Mouse (Mus musculus): ENCODE results near the gene Copz1. TPM values are rescaled to one million over a fixed set of nuclear protein-coding genes. Genes with fewer than 3 reads are reported as not detected.

Copz1 gene
- polyA plus RNA-seq, 1 experiment from 2014 or later = 231 TPM

DNA sequence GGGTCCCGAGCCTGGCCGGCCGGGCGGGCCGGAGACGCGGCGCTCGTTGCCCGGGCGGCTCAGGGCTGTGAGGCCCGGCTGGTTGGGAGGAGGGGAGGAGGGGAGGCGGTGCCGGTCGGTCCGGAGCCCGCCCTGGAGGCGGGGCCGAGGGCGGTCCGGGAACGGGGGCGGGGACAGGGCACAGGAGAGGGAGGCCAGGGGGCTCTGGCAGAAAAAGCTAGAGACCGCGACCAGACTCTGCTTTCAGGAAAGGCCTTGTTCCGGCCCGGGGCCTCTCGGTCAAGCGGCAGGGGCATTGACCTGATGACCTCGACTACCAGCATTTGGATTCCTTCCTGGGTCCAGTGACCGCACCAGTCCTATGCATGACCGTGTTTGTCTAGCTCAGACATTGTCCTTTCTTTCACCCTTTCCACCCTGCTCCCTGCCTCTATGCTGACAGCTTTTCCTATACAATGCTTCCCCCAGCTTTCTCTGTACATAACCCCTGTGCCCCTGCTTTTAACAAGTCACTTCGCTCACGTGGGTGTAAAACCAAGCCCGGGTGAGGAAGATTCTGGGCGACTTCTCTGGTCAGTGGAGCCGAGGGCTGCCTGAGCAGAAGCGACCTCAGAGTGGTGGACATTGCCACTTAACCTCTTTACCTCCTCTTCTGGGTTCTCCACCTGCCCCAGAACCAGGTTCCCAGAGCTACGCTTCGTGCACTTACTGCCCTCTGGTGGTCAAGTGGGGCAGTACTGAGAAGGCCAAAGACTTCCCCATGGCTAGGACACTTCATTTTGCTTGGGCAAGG, 51.1 kb downstream of the Copz1 start:
- Histone ChIP-seq H3K27me3 (ENCODE audit: control insufficient read depth, insufficient read depth, low read length) (no peaks in the 10 kb centered on the region), H3K9ac (replicated peaks; ENCODE audit: low read length) (peak overlapping the region; percentile 88), H3K9me3 (ENCODE audit: control insufficient read depth, low read length) (no peaks in the 10 kb centered on the region), H3K4me2 (ENCODE audit: low read length) (peak overlapping the region; percentile 83), H3K4me1 (ENCODE audit: control insufficient read depth, insufficient read depth, low read length) (peaks cover 18% of the 10 kb centered on the region), H3K36me3 (ENCODE audit: control insufficient read depth, insufficient read depth, low read length) (peaks cover 7% of the 10 kb centered on the region; the same call in 1 of the 2 replicates), H3K4me3 (replicated peaks; ENCODE audit: low read depth, low read length) (peak overlapping the region; percentile 65), H3K27ac (replicated peaks; ENCODE audit: low read depth, low read length) (peak overlapping the region; percentile 80)
- 1% methylated on average over 39 of the region's 40 CpGs for WGBS
- ATAC-seq (ENCODE audit: low FRiP score, low TSS enrichment) = peak; percentile 97
- peak; percentile 93 for DNase-seq

DNA sequence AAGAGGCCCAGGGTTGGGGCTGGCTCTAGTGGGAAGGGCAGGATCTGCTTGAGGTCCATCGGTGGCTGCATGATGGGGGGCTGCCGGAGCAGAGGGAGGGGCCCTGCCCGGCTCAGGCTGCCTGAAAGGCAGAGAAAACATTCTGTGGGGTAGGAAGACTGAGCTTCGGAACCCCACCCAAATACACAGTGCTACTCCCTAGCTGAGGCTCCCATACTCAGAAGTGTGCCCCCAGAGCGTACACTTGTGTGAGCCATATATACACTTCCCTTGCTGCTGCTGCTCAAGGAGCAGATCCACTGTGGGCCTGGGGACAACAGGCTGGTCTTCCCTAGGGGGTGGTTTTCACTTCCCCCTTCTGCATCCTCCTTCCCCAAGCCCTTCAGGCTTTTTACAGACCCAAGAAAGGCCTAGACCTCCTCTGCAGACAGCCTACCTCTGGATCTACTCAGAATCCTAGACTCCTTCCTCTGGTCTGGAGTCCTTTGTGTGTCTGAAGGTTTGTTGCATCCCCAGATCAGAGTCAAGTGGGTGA, 60.6 kb downstream of the Copz1 start:
- Histone ChIP-seq H3K27me3 (ENCODE audit: control insufficient read depth, insufficient read depth, low read length) (no peaks in the 10 kb centered on the region), H3K4me3 (replicated peaks; ENCODE audit: low read depth, low read length) (no peak overlapping the region), H3K4me1 (ENCODE audit: control insufficient read depth, insufficient read depth, low read length) (peaks cover 19% of the 10 kb centered on the region), H3K36me3 (ENCODE audit: control insufficient read depth, insufficient read depth, low read length) (no peaks in the 10 kb centered on the region), H3K27ac (replicated peaks; ENCODE audit: low read depth, low read length) (no peak overlapping the region), H3K4me2 (ENCODE audit: low read length) (no peak overlapping the region), H3K9ac (replicated peaks; ENCODE audit: low read length) (peak overlapping the region; percentile 21; the same call in 1 of the 2 replicates), H3K9me3 (ENCODE audit: control insufficient read depth, low read length) (no peaks in the 10 kb centered on the region)
- no peak for DNase-seq
- 49% methylated on average over 5 of the region's 5 CpGs for WGBS
- ATAC-seq (ENCODE audit: low FRiP score, low TSS enrichment) = no peak

DNA sequence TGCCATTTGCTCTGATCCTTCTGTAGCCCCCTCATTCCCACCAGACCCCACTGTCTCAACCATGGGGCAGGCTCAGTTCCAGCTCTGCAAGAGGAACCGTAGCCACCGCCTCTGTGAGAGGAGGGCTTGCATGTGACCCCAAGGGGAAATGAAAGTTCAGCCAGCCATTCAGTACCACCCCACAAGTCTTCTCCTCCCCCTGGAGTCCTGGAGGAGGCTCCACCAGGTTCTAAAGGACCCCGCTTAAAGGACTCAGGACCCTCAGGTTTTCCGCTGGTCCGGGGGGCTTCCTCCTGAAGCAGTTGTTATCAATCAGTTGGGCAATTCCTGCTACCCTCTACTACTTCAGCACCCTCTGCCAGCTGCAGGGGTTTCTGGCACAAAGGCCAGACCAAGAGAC, 61.2 kb downstream of the Copz1 start:
- Histone ChIP-seq H3K4me2 (ENCODE audit: low read length) (0 out of 2 replicates have a peak overlapping the region, but pooled peaks have one; percentile 17), H3K4me1 (ENCODE audit: control insufficient read depth, insufficient read depth, low read length) (peaks cover 19% of the 10 kb centered on the region), H3K9ac (replicated peaks; ENCODE audit: low read length) (no peak overlapping the region), H3K4me3 (replicated peaks; ENCODE audit: low read depth, low read length) (no peak overlapping the region), H3K27me3 (ENCODE audit: control insufficient read depth, insufficient read depth, low read length) (no peaks in the 10 kb centered on the region), H3K9me3 (ENCODE audit: control insufficient read depth, low read length) (no peaks in the 10 kb centered on the region), H3K36me3 (ENCODE audit: control insufficient read depth, insufficient read depth, low read length) (no peaks in the 10 kb centered on the region), H3K27ac (replicated peaks; ENCODE audit: low read depth, low read length) (0 out of 2 replicates have a peak overlapping the region, but pooled peaks have one; percentile 1)
- 27% methylated on average over 5 of the region's 5 CpGs for WGBS
- DNase-seq (no peak), ATAC-seq (ENCODE audit: low FRiP score, low TSS enrichment) (0 out of 2 replicates have a peak, but pooled peaks have one; percentile 18)

DNA sequence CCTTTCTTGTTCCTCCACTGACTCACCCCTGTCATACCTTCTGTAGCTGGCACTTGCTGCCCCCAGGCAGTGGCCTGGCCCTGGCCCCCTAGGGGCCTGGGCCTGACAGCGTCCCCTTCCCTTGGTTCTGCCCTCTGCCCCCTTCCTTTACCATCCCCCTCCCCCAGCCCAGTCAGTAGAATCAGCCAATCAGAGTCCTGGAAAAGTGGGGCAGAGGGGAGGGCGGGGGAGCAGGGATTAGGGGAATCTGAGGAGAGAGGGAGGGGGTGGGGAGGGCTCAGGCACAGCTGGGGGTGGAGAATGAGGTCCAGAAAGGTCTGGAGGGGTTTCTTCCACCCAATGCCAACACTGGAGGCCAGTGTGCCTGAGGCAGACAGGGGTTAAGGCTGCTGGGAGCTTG, 61.7 kb downstream of the Copz1 start:
- 7% methylated on average over 2 of the region's 2 CpGs for WGBS
- Histone ChIP-seq H3K27me3 (ENCODE audit: control insufficient read depth, insufficient read depth, low read length) (no peaks in the 10 kb centered on the region), H3K36me3 (ENCODE audit: control insufficient read depth, insufficient read depth, low read length) (no peaks in the 10 kb centered on the region), H3K27ac (replicated peaks; ENCODE audit: low read depth, low read length) (0 out of 2 replicates have a peak overlapping the region, but pooled peaks have one; percentile 1), H3K4me3 (replicated peaks; ENCODE audit: low read depth, low read length) (no peak overlapping the region), H3K9me3 (ENCODE audit: control insufficient read depth, low read length) (no peaks in the 10 kb centered on the region), H3K4me2 (ENCODE audit: low read length) (0 out of 2 replicates have a peak overlapping the region, but pooled peaks have one; percentile 17), H3K9ac (replicated peaks; ENCODE audit: low read length) (no peak overlapping the region), H3K4me1 (ENCODE audit: control insufficient read depth, insufficient read depth, low read length) (peaks cover 21% of the 10 kb centered on the region)
- DNase-seq (peak; percentile 70), ATAC-seq (ENCODE audit: low FRiP score, low TSS enrichment) (peak; percentile 50)

DNA sequence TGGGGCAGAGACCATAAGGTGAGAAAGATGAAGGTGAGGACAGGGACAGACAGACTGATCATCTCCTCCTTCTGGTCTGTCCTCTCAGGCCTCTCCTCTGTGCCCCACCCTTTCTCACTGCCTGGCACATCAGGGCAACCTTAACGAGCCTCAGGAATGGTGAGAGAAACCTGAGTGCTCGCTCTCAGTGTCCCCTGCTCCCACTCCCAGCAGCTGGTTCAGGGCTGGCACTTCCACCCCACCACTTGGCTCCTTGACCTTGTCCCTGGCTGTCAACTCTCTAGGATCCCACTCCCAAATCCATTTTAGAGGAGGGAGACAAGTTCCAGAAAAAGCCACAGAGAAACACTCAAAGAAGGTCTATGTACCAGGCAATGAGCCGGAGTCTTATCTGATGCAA, 62.5 kb downstream of the Copz1 start:
- Histone ChIP-seq H3K27me3 (ENCODE audit: control insufficient read depth, insufficient read depth, low read length) (no peaks in the 10 kb centered on the region), H3K4me3 (replicated peaks; ENCODE audit: low read depth, low read length) (no peak overlapping the region), H3K36me3 (ENCODE audit: control insufficient read depth, insufficient read depth, low read length) (no peaks in the 10 kb centered on the region), H3K27ac (replicated peaks; ENCODE audit: low read depth, low read length) (no peak overlapping the region), H3K9me3 (ENCODE audit: control insufficient read depth, low read length) (no peaks in the 10 kb centered on the region), H3K9ac (replicated peaks; ENCODE audit: low read length) (no peak overlapping the region), H3K4me1 (ENCODE audit: control insufficient read depth, insufficient read depth, low read length) (peaks cover 24% of the 10 kb centered on the region), H3K4me2 (ENCODE audit: low read length) (no peak overlapping the region)
- no peak for ATAC-seq (ENCODE audit: low FRiP score, low TSS enrichment)
- no peak for DNase-seq
- 53% methylated on average over 3 of the region's 3 CpGs for WGBS

DNA sequence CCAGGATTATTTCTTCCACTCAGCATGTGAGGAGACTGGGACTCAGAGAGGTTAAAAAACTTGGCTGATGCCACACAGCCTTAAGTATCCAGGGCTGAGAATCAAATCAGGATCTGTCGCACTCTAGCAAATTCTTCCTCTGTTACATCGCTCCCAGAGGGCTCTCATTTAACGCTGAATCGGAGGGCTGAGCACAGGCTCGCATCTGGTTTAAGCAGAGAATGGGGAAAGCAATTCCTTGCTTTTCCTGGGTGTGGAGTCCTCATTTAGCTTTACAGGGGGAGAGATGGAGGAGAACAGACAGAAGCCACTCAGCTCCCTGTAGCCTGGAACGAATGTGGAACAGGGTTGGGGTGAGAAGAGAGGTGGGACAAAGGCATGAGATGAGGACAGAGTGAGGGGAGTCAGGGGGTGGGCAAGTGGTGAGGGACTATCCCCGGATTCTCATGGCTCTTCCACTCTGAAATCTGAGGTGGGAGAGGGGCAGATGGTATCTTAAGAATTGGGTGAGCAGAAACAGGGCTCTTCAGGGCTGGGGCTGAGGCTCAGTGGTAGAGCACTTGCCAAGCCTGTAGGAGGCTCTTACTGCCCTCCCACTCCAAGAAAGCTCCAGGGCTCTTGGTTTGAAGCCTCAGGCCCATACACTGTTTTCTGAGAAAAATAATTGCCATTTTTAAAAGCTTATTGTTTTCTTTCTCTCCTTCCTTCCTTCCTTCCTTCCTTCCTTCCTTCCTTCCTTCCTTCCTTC, 63.1 kb downstream of the Copz1 start:
- H3K9me3 ChIP-seq (ENCODE audit: control insufficient read depth, low read length) = no peaks in the 10 kb centered on the region
- DNase-seq (no peak), ATAC-seq (ENCODE audit: low FRiP score, low TSS enrichment) (no peak)
- no peak overlapping the region for H3K9ac ChIP-seq (replicated peaks; ENCODE audit: low read length)
- H3K27me3 ChIP-seq (ENCODE audit: control insufficient read depth, insufficient read depth, low read length) = no peaks in the 10 kb centered on the region
- H3K36me3 ChIP-seq (ENCODE audit: control insufficient read depth, insufficient read depth, low read length) = no peaks in the 10 kb centered on the region
- no peak overlapping the region for H3K4me3 ChIP-seq (replicated peaks; ENCODE audit: low read depth, low read length)
- peaks cover 24% of the 10 kb centered on the region for H3K4me1 ChIP-seq (ENCODE audit: control insufficient read depth, insufficient read depth, low read length)
- 20% methylated on average over 7 of the region's 7 CpGs for WGBS
- H3K27ac ChIP-seq (replicated peaks; ENCODE audit: low read depth, low read length) = no peak overlapping the region
- H3K4me2 ChIP-seq (ENCODE audit: low read length) = no peak overlapping the region

DNA sequence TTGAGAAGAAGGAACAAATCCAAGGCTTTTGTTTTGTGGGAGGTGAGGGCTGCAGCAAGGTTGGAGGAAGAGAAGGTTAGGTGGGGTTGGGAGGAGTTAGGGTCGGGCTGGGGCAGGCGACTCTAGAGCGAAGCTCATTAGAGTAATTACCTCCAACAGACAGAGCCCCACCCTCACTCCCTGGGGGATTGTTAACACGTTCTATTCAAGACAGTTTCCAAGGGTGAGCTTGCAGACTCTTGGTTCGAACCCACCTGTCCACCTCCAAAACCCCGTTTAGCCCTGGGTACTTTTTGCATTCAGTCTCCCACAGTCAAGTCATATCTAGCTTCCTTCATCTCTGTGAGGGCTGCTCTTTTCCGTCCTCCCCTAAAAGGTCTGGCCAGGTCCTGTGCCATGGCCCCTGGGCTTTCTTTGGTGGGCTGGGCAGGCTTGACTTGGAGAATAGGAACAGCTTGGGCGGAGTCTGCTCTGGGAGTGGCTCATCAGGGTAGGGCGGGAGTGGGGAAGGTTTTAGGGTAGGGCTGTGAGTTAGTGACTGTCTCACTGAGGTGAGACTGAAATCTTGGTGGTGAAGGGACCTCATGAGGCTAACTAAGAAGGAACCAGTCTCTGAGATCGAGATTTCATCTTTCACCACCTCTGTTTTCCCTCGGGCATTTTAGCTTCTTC, 64.6 kb downstream of the Copz1 start:
- Histone ChIP-seq H3K36me3 (ENCODE audit: control insufficient read depth, insufficient read depth, low read length) (no peaks in the 10 kb centered on the region), H3K4me3 (replicated peaks; ENCODE audit: low read depth, low read length) (no peak overlapping the region), H3K27me3 (ENCODE audit: control insufficient read depth, insufficient read depth, low read length) (peaks cover 7% of the 10 kb centered on the region; the same call in 1 of the 2 replicates), H3K4me1 (ENCODE audit: control insufficient read depth, insufficient read depth, low read length) (peaks cover 24% of the 10 kb centered on the region), H3K27ac (replicated peaks; ENCODE audit: low read depth, low read length) (no peak overlapping the region), H3K9ac (replicated peaks; ENCODE audit: low read length) (no peak overlapping the region), H3K9me3 (ENCODE audit: control insufficient read depth, low read length) (no peaks in the 10 kb centered on the region), H3K4me2 (ENCODE audit: low read length) (no peak overlapping the region)
- 27% methylated on average over 11 of the region's 11 CpGs for WGBS
- no peak for DNase-seq
- no peak for ATAC-seq (ENCODE audit: low FRiP score, low TSS enrichment)

DNA sequence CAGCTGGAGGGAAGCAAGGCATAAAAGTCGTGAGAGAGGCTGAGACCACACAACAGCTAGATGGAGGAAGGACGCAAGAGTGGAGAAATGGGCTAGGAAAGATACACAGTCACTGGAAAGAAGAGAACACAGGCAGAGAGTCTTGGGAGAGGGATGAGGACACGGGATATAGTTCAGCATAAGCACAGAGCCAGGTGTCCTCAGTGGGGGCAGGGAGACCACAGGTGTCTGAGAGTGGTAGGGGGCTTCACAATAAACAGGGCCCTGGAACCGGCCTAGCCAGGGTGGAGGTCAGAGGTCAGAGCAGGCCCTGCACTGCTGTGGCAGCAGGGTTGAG, 66.3 kb downstream of the Copz1 start:
- Histone ChIP-seq H3K4me1 (ENCODE audit: control insufficient read depth, insufficient read depth, low read length) (peaks cover 13% of the 10 kb centered on the region), H3K9ac (replicated peaks; ENCODE audit: low read length) (no peak overlapping the region), H3K27ac (replicated peaks; ENCODE audit: low read depth, low read length) (no peak overlapping the region), H3K27me3 (ENCODE audit: control insufficient read depth, insufficient read depth, low read length) (peaks cover 7% of the 10 kb centered on the region; the same call in 1 of the 2 replicates), H3K4me3 (replicated peaks; ENCODE audit: low read depth, low read length) (peak overlapping the region; percentile 52), H3K9me3 (ENCODE audit: control insufficient read depth, low read length) (no peaks in the 10 kb centered on the region), H3K36me3 (ENCODE audit: control insufficient read depth, insufficient read depth, low read length) (no peaks in the 10 kb centered on the region), H3K4me2 (ENCODE audit: low read length) (peak overlapping the region; percentile 59)
- no peak for DNase-seq
- no peak for ATAC-seq (ENCODE audit: low FRiP score, low TSS enrichment)
- WGBS = 35% methylated on average over 4 of the region's 4 CpGs

All from midbrain, embryonic 14.5 days (tissue).